Mouse (Mus musculus) right cerebral cortex, postnatal 14 days (tissue): ENCODE measurements at regions not wholly inside any gene's neighbourhood (a gene's known extent, or its start where the extent isn't known, plus 50 kb on each side); places are given as distances from the start of the nearest gene placed in this dataset.
A peak's percentile ranks its signal among the peaks of the same experiment; 100 is the strongest.

Experiments
- DNase-seq: peaks from one replicate; pipeline ENCODE4 v3.0.0; 2022

DNA sequence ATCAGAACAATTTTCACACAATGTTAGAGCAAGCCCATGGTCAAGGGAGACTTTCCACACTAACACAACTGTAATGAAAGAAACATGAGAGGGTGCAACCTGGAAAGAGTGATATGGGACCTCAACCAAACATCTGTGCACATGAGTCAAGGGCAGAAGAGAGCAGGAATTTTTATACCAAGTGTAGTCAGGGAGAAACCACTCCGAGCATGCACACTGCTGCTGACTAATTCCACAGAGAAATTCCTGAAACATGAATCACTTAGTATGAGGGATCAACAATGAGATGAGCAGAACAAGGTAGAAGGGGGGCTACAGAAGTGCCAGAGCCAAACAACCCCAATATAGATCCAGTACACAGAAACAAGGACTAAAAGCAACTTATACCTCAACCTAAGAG, 363.1 kb upstream of the Fbxo33 start:
- DNase-seq = no peak

DNA sequence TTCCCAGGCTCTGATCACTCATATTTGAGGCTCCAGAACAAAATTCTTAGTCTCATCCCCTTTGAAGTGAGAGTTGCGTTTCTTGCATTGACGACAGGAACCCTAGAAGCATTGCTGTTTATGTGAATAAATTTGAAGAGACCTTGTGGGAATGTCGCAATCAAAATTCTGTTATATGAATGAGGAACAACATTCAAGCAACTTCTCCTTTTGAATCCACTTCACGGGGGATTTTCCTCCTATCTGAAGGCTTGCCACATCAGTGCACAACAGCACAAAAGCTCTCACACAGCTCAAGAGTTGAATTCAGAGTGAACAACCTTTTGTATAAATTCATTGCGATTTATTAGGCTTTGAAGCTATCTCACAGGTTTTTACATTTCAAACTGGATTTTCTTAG, 360.2 kb upstream of the Fbxo33 start:
- no peak for DNase-seq

GRCm38 (mm10) chr12:59563960-59564359, 344.4 kb upstream of the Fbxo33 start:
- no peak for DNase-seq

DNA sequence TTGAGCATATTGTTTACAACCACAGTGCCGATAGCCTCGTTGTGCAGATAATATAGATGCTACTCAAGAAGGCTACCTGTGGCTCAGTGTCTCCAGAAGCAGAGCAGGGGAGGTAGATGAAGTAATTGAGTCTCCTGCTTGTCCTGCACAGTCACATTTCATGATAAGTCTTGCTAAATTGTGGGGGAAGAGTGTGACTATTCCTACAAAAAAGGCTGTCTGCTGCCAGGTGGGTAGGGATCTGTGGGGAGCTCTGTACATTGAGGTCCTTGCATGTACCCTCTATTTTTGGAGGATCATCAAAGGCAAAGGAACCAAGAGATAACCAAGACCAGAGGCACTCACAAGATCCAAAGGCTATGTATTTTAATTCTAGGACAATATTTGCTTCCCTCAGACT, 320.3 kb upstream of the Fbxo33 start:
- DNase-seq = no peak

DNA sequence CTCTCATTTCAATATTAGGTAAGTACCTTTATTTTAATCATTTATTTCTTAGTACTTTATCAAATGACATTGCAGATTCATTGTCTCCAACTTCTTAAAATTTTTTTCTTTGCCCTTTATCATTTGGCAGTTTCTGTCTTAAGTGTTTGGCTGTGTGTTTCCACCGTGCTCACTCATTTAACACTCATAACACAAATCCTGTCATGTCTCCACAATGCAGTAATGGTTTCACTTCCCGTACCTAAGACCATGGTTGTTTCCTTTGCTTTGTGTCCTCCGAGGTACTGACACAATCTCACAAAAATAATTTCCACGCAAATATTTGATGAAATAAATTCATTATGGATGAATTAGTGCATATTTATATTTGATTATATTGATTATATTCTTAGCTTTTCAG, 311.0 kb upstream of the Fbxo33 start:
- DNase-seq = no peak

- no peak for DNase-seq
Measured at GRCm38 (mm10) chr12:59523368-59523767, 303.8 kb upstream of the Fbxo33 start.

DNA sequence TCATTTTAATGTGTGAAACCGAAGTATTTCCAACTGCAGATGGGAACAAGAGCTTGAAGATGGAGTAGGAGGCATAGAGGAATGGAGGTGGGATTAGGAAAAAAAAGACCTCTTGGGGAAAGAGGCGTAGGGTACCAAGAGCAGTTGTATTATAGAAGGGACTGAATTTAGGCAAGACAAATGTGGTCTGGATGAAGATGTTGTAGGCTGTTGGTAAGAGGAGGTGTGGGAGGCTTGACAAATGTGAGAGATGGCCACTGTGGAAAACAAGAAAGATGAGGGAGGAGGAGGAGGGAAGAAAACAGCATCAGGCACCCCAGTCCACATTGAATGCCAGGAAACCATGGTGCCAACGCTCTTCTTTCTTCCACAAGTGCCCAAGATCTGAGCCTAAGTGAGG, 302.4 kb upstream of the Fbxo33 start:
- DNase-seq = no peak

DNA sequence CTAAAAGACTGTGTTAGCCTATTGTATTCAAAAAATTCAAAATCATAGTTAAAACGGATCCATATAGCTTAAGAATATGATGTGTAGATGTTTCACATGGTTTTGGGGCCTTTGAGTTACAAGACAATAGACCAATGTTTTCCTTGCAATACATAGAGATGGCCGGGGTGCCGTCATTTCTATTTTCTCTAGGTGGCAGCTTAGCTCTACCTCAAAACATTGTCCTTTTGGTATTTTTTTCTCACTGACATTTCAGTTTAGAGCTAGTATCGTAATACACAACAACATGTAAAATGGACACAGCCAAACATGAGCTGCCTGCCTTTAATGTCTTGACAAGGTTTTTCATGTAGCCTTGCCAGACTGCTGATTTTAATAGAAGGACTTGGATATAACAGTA, 290.3 kb upstream of the Fbxo33 start:
- peak; percentile 31 for DNase-seq

- no peak for DNase-seq
Measured at GRCm38 (mm10) chr12:59509175-59509574, 289.6 kb upstream of the Fbxo33 start.

- no peak for DNase-seq
Measured at GRCm38 (mm10) chr12:59507431-59507830, 287.9 kb upstream of the Fbxo33 start.

DNA sequence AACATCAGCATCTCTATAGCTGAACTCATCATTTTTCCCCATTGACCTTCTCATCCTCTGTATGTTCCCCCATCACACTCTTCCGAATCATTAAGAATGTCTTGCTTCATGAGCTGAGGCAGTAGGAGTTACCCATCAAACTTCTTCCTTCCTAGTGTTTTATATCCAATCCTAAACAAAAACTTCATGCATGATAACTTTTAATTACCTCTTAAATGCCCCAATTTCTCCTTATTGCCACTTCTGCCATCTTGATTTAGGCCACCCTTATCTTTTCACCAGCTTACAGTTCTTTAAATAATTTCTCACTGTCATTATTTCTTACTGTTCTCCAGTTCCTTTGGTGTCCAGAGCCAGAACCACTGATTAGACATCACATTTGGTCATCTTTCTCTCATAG, 277.9 kb upstream of the Fbxo33 start:
- no peak for DNase-seq

- no peak for DNase-seq
Measured at GRCm38 (mm10) chr12:59488019-59488418, 268.5 kb upstream of the Fbxo33 start.

- no peak for DNase-seq
Measured at GRCm38 (mm10) chr12:59487507-59487906, 268.0 kb upstream of the Fbxo33 start.

DNA sequence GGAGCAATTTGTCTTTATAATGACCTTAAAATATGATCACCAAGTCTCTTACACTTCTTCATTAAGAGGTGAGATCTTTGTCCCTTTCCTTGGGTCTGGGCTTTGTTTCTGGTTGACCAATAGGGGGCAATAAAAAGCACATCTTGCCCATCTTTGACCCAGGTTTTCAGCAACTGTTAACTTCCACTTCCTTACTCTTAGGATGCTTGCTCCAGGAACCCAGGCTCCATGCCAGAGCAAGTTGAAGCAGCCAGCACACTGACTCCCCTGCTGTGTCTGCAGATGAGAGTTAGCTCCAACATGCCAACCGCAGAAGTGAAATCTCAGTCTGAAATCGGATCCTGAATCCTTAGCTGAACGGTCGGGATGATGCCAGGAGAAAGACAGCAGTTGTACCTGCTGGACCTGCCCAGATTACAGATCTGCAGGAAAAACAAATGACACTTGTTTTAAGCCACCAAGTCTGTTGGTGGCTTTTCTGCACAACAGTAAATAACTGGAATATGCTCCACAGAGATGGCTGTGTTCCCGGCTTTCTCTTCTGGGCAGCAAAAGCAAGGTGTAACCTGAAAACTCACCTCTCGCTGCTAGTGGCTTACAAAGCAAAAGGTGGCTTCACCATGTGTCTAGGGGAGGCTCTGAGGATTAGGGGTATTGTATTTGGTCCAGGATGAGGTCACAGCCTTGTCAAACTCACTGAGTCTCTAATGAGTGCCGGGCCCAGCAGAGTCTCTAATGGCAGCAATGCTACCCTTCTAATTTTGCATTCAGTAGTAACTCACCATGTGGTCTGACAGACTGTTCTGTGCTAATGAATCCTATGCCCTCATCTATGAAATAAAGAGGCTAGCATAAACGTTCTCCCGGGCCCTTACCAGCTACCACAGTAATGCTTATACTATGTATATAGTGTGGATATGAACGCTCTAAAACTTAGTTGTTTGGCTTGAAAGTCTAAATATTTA, 241.8 kb upstream of the Fbxo33 start:
- DNase-seq = peak; percentile 11

DNA sequence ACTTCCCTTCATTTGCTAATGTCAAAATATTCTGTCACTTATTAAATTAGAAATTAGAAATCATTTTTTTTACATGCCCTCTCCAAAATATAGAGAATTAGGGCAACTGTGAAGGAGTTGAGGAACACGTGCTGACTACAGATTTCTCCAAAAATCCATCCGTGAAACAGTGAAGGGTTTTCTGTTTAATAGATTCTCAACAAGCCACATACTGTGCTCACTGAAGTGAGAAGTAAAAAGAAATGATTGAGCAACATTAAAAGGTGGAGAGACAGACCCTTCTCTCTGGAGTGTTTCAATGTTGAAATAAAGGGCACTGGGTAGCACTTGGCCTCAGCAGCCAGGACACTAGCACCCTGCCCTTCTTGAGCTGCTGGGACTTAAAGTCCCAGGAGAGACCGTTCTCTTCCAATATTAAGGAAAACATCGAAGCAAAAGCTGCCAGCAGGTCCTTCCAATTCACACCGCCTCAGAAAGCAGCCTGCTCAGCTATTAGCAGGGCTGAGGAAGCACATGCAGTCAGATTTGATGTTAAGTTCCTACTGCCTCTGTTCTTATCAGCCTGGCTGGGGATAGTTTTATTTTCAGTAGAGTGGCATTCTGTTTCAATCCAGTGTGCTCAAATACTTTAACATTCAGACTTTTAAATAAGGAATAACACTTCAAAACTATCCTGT, 236.8 kb upstream of the Fbxo33 start:
- no peak for DNase-seq

GRCm38 (mm10) chr12:59415051-59415450, 195.5 kb upstream of the Fbxo33 start:
- no peak for DNase-seq

- DNase-seq = no peak
Measured at GRCm38 (mm10) chr12:59411491-59411890, 192.0 kb upstream of the Fbxo33 start.

- DNase-seq = no peak
Measured at GRCm38 (mm10) chr12:59391103-59391502, 171.6 kb upstream of the Fbxo33 start.

- DNase-seq = peak; percentile 70
Measured at GRCm38 (mm10) chr12:59382812-59383211, 163.3 kb upstream of the Fbxo33 start.

DNA sequence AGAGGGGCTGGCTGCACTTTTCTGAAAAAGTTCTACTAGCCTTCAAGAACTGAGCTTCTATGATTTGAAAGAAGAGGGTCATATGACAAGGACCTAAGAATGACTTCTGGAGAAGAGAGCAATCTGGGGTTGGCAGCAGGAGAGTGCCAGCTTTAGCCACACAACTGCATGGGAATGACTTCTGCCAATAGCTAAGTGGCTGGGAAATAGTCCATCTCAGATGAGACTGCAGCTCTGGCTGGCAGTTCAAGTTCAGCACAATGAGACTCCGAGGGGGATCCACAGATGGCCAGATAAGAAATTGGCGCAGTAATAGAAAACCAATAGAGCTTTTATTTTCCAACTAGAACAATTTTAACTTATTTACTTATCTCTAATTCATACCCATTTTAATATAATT, 122.1 kb upstream of the Fbxo33 start:
- no peak for DNase-seq

- peak; percentile 29 for DNase-seq
Measured at GRCm38 (mm10) chr12:59330753-59331152, 111.2 kb upstream of the Fbxo33 start.

- no peak for DNase-seq
Measured at GRCm38 (mm10) chr12:59312703-59313102, 93.2 kb upstream of the Fbxo33 start.

DNA sequence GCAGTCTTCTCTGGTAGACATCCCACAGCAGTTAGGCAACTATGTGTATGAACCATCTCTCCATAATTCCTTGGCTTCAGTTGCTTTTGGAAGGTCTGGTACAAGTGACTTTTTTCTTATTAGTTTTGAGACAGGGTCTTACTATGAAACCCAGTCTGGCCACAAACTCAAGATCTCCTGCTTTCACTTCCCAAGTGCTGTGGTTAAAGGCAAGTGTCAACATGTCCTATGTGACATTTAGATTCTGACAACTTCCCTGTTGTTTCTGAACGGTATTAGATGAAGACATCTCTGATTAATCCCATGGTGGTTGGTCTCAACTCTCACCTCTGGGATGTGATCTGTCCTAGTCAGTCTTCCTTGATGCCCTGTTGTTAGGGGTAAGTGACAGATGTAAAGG, 88.4 kb upstream of the Fbxo33 start:
- DNase-seq = no peak

DNA sequence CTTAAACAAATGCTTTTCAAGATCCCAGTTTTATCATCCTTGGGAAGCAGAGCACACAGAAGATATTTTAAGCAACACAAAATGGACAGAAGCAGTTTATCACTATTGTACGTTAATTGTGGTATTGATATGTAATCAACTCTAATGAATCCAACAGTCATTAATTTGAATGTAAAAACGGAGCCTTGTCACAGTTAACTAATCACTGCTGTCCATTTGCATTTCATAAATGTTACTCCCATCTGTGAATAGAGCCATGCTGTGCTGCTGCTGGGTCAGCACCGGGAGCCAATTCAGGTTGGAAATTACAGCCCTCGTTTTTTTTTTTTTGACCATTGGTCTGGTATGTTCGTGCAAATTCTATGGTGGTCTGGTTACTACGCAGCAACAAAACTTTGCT, 85.0 kb upstream of the Fbxo33 start:
- DNase-seq = no peak
